Mouse (Mus musculus) hindbrain, postnatal 0 days (tissue): ENCODE measurements around the gene Kcnk18. TPM values are rescaled to one million over a fixed set of nuclear protein-coding genes. Genes with fewer than 3 reads are reported as not detected.

Source experiments
- ATAC-seq: fragments of 200-750 bp; cut with Nextera tagmentation; 2 replicates; pipeline ENCODE4 v1.8.0; 2017; ENCODE audit warnings: mild to moderate bottlenecking, moderate TSS enrichment, moderate library complexity
- DNase-seq: peaks from one replicate; pipeline ENCODE4 v3.0.0-alpha.2; 2015; ENCODE audit warnings: low spot score
- H3K27ac ChIP-seq: fragments of 300-500 bp; sonication (generic); 2 replicates; pipeline ENCODE4 v1.5.1; 2014; ENCODE audit warnings: mild to moderate bottlenecking
- H3K27me3 ChIP-seq: fragments of 300-500 bp; sonication (generic); 2 replicates; pipeline ENCODE4 v1.6.1; 2014; ENCODE audit warnings: low read length, mixed read lengths; ENCODE audit not compliant: insufficient read depth
- H3K36me3 ChIP-seq: fragments of 300-500 bp; sonication (generic); 2 replicates; pipeline ENCODE4 v1.6.1; 2014; ENCODE audit warnings: low read length, mixed read lengths; ENCODE audit not compliant: insufficient read depth
- H3K4me1 ChIP-seq: fragments of 300-500 bp; sonication (generic); 2 replicates; pipeline ENCODE4 v1.6.1; 2014; ENCODE audit warnings: antibody characterized with exemption, low read length, mixed read lengths; ENCODE audit not compliant: insufficient read depth
- H3K4me2 ChIP-seq: fragments of 300-500 bp; sonication (generic); 2 replicates; pipeline ENCODE4 v1.6.1; 2014; ENCODE audit warnings: low read depth, mild to moderate bottlenecking, low read length, moderate library complexity, mixed read lengths
- H3K4me3 ChIP-seq: fragments of 300-500 bp; sonication (generic); 2 replicates; pipeline ENCODE4 v1.5.1; 2014; ENCODE audit warnings: low read length
- H3K9ac ChIP-seq: fragments of 300-500 bp; sonication (generic); replicated peaks from 2 replicates; pipeline ENCODE4 v1.6.1; 2014; ENCODE audit warnings: mild to moderate bottlenecking, low read length, moderate library complexity, mixed read lengths
- H3K9me3 ChIP-seq: fragments of 300-500 bp; sonication (generic); 2 replicates; pipeline ENCODE4 v1.6.1; 2016; ENCODE audit warnings: low read length, mixed read lengths
- CTCF ChIP-seq: IDR thresholded peaks from 2 replicates; pipeline ENCODE4 v1.5.1; 2016; ENCODE audit warnings: antibody characterized with exemption, control low read depth, low read depth
- WGBS: fragments of 180-500 bp; shearing (Covaris S2); extraction: QIAGEN DNeasy Blood & Tissue Kit; methylation state at CpG from one replicate; pipeline ENCODE4 v1.1.7; 2014; 5-methylcytosine and 5-hydroxymethylcytosine counted together
- polyA plus RNA-seq: library from polyadenylated mRNA; unstranded; fragments of >200 nt; fragmentation: Nextera tagmentation; extraction: Ambion mirVana; gene quantifications from 2 replicates; pipeline ENCODE4 v1.2.1, GENCODE M21; 2015
- total RNA-seq: library from RNA; depleted of rRNA; stranded (reverse); fragments of >200 nt; gene quantifications from 2 replicates; pipeline ENCODE4 v1.2.3, GENCODE M21; 2014

The Kcnk18 gene
- total and polyA plus RNA-seq, 2 experiments from 2014 or later: not detected

DNA sequence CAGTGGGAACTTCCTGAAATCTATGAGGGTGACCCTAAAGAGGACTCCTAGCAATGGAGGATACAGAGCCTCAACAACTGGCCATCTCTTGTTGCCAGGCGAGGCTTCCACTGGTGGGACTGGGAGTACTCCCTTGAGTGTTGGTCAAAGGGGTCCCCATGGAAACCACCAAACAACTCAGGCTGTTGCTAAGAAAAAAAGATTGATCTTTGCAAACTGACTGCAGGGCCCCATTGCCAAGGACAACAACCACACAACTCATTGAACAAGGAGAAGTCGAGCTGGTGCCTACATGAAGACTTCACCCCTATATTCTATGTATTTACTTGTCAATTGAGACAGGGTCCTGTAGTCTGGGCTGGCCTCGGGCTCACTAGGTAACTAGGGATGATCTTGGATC, 2.1 kb upstream of the Kcnk18 start:
- H3K9me3 ChIP-seq: no peaks in the 10 kb centered on the region
- H3K4me2 ChIP-seq: no peak overlapping the region
- H3K27me3 ChIP-seq: no peaks in the 10 kb centered on the region
- H3K27ac ChIP-seq: no peak overlapping the region
- no peaks in the 10 kb centered on the region for H3K36me3 ChIP-seq
- no peaks in the 10 kb centered on the region for H3K4me1 ChIP-seq
- TF ChIP-seq CTCF: no peak
- ATAC-seq: no peak
- H3K4me3 ChIP-seq: no peak overlapping the region
- no peak for DNase-seq
- H3K9ac ChIP-seq: no peak overlapping the region
- 51% methylated on average over 3 of the region's 3 CpGs for WGBS

DNA sequence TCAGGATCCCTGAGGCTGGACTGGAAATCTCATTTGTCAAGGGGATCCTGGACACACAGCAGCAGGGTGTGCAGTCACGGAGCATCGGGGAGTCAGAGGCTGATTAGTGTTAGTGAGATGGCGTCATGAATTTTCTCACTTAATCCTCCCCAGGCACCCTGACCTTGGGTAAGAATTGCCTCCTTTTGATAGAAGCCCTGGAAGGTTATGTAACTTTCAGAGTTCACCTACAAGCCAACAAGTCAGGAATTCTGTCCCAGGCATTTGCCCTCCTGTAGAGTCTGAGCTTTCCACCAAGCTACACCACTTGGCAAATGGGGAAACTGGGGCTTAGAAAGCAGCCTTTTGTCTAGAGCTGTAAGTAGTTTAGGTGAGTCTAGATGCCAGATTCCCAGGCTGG, 2.1 kb downstream of the Kcnk18 start:
- no peak for ATAC-seq
- Histone ChIP-seq H3K36me3 (no peaks in the 10 kb centered on the region), H3K9ac (no peak overlapping the region), H3K27me3 (no peaks in the 10 kb centered on the region), H3K9me3 (no peaks in the 10 kb centered on the region), H3K4me2 (no peak overlapping the region), H3K27ac (no peak overlapping the region), H3K4me3 (no peak overlapping the region), H3K4me1 (no peaks in the 10 kb centered on the region)
- no peak for TF ChIP-seq CTCF
- no peak for DNase-seq
- 55% methylated on average over 3 of the region's 3 CpGs for WGBS

DNA sequence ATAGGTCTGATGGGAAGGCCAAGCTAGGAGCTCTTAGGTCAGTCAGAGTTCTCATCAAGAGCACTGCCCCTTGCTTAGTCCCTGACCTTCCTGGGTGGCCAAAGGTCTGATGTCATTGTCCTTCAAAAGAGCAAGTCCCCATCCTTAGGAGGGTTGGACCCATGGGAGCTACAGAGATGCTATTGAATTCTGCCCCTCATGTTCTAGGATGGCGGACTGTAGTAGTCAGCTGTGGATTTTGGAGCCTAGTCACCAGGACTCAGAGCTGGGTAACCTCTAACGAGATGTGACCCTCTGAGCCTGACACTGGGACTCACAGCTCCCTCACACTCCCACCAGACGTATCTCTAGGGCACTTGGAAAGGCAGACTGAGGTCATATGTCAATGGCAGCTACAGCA, 9.4 kb downstream of the Kcnk18 start:
- Histone ChIP-seq H3K9ac (no peak overlapping the region), H3K27me3 (no peaks in the 10 kb centered on the region), H3K4me1 (no peaks in the 10 kb centered on the region), H3K9me3 (no peaks in the 10 kb centered on the region), H3K4me2 (no peak overlapping the region), H3K4me3 (no peak overlapping the region), H3K27ac (no peak overlapping the region), H3K36me3 (no peaks in the 10 kb centered on the region)
- DNase-seq (no peak), ATAC-seq (no peak)
- 74% methylated on average over 3 of the region's 3 CpGs for WGBS
- no peak for TF ChIP-seq CTCF

DNA sequence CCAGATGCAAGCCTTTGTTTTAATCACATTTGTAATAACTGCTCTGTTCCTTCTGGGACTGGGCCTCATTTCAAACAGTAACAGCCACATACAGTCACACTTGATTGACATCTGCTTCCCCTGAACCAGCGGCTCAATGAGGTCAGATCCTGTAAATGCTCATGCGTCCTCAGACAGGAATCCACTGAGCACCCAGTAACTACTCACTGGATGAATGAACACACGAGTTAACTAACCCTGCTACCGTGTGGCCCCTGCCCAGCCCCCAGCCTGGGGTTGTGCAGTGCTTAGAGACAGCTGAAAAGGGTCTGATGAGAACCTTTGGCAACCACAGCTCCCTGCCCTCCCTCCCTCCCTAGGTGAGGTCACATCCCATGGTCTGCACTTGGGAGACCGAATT, 13.8 kb downstream of the Kcnk18 start:
- Histone ChIP-seq H3K27ac (no peak overlapping the region), H3K9ac (no peak overlapping the region), H3K4me3 (no peak overlapping the region), H3K36me3 (no peaks in the 10 kb centered on the region), H3K27me3 (no peaks in the 10 kb centered on the region), H3K9me3 (no peaks in the 10 kb centered on the region), H3K4me2 (no peak overlapping the region), H3K4me1 (no peaks in the 10 kb centered on the region)
- TF ChIP-seq CTCF: no peak
- ATAC-seq: no peak
- WGBS: 70% methylated on average over 5 of the region's 5 CpGs
- DNase-seq: no peak

DNA sequence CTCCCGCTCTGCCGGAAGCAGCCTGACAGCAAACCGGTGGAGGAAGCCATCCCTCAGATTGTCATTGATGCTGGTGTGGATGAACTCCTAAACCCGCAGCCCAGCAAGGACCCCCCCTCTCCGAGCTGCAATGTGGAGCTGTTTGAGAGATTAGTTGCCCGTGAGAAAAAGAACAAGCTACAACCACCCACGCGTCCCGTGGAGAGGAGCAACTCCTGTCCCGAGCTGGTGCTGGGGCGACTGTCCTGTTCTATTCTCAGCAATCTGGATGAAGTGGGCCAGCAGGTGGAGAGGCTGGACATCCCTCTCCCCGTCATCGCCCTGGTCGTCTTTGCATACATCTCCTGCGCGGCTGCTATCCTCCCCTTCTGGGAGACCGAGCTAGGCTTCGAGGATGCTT, 16.0 kb downstream of the Kcnk18 start:
- 87% methylated on average over 18 of the region's 18 CpGs for WGBS
- Histone ChIP-seq H3K4me3 (no peak overlapping the region), H3K36me3 (no peaks in the 10 kb centered on the region), H3K9me3 (no peaks in the 10 kb centered on the region), H3K4me1 (no peaks in the 10 kb centered on the region), H3K9ac (no peak overlapping the region), H3K27ac (no peak overlapping the region), H3K27me3 (no peaks in the 10 kb centered on the region), H3K4me2 (no peak overlapping the region)
- ATAC-seq (no peak), DNase-seq (no peak)
- TF ChIP-seq CTCF: no peak

DNA sequence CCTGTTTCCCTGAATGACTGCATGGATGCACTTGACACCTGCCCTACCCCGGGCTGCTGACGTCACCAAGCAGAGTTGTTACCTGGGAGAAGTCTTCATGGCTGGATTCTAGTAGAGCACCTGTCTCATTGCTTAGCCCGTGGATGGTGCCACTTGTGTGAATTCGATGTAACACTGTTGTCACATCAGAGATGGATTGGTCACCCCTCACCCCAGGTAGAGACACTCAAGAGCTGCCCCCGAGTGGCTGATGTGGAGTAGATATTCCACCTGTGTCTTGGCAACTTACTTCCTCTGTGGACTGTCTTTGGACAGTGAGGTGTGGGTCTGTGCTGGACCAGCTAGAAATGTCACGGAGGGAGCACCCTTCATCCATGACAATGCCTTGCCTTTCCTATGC, 17.0 kb downstream of the Kcnk18 start:
- H3K4me3 ChIP-seq: no peak overlapping the region
- no peak overlapping the region for H3K9ac ChIP-seq
- ATAC-seq: no peak
- no peak overlapping the region for H3K4me2 ChIP-seq
- no peak overlapping the region for H3K27ac ChIP-seq
- no peaks in the 10 kb centered on the region for H3K36me3 ChIP-seq
- WGBS: 79% methylated on average over 6 of the region's 6 CpGs
- no peak for TF ChIP-seq CTCF
- no peaks in the 10 kb centered on the region for H3K9me3 ChIP-seq
- no peaks in the 10 kb centered on the region for H3K27me3 ChIP-seq
- DNase-seq: no peak
- no peaks in the 10 kb centered on the region for H3K4me1 ChIP-seq

DNA sequence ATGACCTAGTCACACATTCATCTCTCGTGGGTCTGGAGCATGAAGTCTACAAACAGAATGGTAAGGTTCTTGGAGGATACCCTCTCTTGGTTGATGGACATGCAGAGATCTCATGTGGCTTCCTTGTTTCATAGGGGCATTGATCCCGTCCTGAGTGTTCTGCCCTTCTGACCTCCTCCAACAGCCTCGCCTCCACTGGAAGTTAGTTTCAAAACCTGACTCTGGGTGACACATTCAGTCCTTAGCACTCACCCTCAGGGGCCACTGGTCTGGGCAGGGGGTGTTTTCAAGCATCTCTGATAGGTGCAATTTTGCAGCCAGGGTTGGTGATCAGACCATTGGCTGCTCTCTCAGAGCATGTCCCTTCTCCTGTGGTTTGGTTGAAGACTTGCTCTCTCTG, 19.6 kb downstream of the Kcnk18 start:
- H3K36me3 ChIP-seq: no peaks in the 10 kb centered on the region
- no peak for TF ChIP-seq CTCF
- H3K27ac ChIP-seq: no peak overlapping the region
- no peaks in the 10 kb centered on the region for H3K4me1 ChIP-seq
- no peaks in the 10 kb centered on the region for H3K27me3 ChIP-seq
- whole genome bisulfite sequencing: 80% methylated on average over 3 of the region's 3 CpGs
- no peaks in the 10 kb centered on the region for H3K9me3 ChIP-seq
- no peak overlapping the region for H3K4me3 ChIP-seq
- H3K4me2 ChIP-seq: no peak overlapping the region
- DNase-seq (no peak), ATAC-seq (no peak)
- no peak overlapping the region for H3K9ac ChIP-seq
